Mouse (Mus musculus) adrenal gland, adult 8-10 months (tissue): ENCODE data around the gene Hk1. TPM values are rescaled to one million over a fixed set of nuclear protein-coding genes. Genes with fewer than 3 reads are reported as not detected.
A peak's percentile ranks its signal among the peaks of the same experiment; 100 is the strongest.
"Not testable (repeated sequence)": the region's sequence is repeated elsewhere in the genome, so short reads cannot be mapped to it uniquely, and the experiment has no call there.

Experiments used
- DNase-seq: peaks from one replicate; pipeline ENCODE4 v3.0.0; 2022
- total RNA-seq, 4 experiments: library from RNA; stranded (reverse); gene quantifications; 2 replicates each; pipeline ENCODE4 v1.2.4; 2022

Hk1 gene
- total RNA-seq, 4 experiments from 2014 or later: 32.4 to 53.5 (median 42.9) TPM

DNA sequence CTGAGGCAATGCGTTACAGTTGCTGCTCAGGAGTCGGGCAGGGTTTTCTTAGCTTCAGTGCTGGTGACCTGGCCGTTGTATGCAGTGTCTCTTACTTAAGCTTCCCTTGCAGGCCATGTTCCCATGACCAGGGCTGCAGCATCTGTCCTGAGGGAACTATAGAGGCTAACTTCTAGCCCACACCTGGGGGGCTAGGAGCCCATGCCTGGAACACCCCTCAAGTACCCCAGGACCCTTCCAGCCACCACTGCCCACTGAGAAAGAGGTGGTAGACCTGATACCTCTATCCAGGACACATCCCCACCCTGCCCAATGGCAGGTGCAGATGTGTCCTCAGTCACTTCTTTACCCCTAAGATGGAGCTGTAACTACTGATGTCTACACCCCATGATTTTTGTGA is 38.7 kb downstream of the Hk1 start:
- DNase-seq: no peak

DNA sequence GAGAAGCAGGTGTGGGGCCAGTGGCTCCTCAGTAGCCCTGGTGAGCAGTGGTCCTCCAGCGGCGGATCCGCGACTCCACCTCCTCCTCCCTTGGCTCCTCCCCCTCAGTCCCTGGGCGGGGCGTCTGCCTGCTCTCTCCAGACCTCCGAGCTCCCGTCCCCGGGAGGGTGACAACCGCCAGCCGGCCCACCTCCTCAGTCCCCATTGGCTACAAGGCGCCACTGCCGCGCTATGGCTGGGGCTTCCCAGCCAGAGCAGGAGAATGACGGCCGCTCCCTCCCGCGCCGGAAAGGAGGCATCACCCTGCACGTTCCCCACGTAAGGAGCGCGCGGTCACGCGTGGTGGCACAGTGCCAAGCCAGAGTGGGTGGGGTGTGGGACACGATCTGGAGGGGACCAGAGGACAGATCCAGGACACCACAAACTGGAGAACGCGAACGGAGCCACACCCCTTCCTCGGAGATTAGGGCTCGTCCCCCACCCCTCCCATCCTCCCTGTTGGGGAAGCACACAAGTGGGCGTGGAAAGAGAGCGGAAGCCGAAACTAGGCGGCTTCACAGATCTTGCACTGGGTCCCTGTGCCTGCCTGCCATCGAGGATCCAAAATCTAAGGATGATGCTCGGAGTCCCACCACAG is 39.5 kb downstream of the Hk1 start:
- DNase-seq: peak; percentile 97

DNA sequence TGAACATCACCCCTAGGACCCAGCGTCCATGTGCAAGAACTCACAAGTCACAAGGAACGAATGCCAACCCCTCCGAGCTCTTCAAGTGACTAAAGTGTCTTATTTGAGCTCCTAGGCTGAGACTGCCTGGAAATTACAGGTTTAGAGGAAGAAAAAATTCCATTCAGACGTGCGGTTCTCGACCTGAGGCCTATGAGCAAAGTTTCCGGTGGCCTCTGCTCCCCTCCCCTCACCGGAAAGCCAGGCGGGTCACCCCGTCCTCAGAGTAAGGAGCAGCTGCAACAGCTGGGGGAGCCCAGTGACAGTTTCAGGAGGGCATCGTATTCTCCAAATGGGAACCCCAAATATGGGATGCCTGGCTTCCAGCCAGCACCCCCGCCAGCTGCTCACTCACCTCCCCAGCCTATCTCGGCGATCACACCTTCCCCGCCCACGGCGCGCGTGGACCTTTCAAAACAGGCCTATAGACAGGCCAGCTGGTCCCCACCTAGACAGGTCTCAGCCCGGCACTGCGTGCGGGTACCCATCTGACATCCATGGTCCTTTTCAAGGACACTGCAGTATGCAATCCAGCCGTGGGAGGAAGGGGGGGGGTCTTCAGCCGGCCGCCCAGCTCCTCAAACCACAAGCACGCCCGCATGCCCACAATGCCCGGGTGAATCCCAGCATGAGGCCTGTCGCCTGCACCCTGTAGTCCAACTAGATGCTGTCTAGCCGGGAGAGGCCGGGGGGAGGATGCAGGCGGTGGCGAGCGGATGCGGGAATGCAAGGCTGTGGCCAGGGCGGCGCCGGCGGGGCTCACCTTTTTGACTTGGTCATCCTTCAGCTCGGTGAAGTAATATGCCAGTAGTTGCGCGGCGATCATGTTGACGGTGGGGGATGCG is 40.3 kb downstream of the Hk1 start:
- DNase-seq: peak; percentile 37

DNA sequence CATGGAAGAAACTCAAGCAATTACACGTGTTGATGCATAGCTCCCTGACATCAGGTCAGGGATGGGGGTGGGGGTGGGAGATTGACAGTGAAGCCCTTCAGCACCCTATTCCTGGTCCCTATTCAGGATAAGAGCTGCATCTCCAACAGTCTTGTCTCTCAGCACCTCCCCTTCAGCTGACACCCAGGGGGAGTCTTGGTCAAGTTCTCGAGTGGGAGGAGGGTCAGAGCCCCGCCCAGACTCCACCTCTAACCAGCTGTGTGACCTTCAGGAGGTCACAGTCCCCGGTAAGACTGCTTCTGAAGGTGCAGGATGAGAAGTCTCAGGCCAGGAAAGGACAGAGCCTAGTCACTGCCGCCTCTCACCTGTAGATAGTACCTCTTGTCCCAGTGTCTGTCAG is 41.1 kb downstream of the Hk1 start:
- no peak for DNase-seq

DNA sequence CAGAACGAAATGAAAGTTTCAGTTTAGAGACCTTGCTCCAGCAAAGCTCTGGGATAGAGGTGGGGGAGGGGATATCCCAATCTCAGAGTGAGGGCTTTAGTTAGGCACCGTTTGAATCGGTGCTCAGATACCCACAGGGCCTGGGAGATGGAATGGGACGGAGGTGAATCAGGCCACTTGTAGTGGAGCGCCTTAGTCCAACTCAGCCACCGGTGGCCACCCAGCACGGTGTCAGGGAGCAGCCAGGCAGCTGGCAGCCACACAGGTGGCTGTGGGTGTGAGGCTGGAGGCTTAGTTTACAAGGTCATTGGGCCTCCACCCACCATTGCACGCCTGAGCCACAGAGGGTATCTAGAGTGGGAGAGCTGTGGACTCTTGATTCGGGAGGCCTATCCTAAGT is 41.5 kb downstream of the Hk1 start:
- no peak for DNase-seq

DNA sequence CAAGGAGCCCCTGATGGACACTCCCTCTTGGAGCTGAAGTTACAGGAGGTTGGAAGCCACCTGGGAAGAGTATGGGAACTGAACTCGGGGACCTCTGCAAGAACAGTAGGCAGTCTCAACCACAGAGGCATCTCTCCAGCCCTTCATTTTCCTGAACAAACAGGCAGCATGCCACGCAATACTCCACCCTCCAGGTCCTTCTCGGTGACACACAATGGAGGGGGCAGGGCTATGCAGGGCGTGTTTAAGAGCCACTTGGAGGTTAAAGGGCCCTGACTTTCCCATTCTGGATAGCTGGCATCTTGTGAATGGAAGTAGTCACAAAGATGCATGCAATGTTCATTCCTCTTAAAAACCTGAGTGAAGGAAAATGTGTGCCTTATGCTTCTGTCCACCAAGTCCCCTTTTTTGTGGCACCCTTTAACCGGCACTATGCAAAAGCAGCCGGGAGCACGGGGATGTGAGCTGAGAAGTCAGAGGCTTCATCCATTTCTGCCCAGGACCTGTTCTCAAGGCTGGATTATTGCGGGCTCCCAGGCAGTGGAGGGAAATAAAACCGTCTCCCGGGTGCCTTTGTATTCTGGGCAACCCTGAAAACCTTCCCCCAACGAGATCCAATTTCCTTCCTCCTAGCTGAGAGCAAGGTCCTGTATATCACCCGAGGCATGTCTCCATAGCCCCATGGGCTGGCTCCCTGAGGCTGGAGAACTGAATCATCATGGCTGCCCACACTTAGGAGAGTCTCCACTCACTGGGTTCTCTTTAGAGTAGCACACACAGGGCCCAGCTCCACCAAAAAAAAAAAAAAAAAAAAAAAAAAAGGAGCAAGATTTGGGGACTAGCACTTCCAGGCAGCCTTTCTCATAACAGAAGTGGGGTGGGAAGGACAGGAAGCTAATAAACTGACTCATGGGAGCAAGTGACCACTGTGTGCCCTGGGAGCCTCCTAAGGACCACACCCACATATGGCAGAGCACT is 42.8 kb downstream of the Hk1 start:
- no peak for DNase-seq

DNA sequence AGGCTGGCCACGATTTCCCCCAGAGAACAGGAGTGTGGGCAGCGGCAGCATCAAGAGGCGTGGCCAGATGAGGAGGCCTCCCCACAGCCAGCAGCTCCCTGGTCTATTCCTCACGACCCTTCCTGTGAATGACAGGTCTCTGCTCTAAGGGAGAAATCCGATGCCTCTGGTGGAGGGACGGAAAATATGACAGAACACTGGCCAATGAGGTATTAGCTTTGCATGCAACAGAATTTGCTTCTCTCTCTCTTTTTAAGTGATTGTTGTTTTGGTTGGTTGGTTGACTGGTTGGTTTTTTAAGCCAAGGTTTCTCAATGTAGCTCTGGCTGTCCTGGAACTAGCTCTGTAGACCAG is 44.3 kb downstream of the Hk1 start:
- DNase-seq: no peak

DNA sequence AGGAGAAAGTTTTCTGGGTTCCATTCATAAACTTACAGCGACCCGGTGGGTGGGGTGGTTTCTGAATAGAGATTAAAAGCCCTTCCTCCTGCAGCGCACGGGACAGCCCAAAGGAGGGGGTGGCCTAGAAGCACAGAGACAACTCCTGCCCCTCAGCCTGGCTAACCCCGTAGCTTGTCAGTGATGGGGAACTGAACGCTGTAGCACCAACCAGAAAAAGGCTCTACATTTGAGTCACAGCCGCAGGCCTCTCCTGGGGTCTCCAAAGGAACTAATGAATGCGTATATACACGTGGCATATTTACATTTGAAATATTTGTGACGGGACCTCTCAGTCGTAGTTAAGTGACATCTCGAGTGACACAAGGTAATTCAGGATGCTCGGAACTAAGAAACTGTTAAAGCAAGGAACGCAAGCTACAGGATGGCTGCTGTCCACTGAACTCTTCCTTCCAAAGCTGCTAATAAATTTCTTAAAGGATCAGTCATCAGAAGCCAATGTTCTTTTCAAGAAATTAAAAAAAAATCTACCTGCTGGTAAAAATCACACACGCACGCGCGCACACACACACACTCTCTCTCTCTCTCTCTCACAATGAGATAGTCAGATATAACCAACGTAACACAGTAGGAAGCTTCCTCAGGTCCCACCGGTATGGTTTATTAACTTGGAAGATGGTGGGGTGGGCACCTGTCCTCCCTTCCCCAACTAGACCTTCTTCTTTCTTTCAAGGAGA is 44.9 kb downstream of the Hk1 start:
- no peak for DNase-seq

DNA sequence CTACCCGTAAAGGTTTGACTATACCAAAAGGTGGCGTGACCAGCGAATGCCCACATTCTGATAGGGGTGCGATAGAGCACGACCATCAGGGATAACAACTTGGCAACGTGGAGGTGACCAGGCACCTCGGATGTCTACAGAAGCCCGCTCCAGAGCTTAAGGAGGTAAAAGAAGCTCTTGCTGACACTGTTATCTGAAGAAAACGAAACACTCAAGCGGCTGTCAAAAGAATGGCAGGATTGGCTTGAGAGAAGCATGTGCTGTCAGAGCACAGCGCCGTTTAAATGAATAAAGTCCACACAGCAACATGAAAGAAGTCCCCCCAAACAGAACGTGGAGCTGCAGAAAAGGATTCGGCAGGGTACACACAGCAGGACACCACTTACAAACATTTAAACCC is 46.4 kb downstream of the Hk1 start:
- DNase-seq: no peak

DNA sequence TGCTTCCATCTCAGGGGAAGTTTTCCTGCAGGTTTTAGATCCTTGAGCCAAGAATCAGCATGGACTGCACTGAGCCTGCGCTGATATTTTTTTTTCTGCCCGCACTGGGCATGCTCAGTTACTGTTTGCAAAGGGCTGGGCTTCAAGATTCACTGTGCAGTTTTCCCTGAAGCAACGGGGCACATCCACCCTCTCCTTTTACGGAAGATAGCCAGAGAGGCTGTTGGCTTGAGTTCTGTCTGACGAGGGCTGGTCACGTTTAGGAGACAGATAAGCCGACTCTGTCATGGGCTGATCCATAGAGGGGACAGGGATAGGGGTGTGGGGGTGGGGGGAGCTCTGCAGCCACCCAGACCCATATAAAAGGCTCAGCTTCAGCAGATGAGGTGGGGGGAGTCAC is 47.2 kb downstream of the Hk1 start:
- DNase-seq: no peak

DNA sequence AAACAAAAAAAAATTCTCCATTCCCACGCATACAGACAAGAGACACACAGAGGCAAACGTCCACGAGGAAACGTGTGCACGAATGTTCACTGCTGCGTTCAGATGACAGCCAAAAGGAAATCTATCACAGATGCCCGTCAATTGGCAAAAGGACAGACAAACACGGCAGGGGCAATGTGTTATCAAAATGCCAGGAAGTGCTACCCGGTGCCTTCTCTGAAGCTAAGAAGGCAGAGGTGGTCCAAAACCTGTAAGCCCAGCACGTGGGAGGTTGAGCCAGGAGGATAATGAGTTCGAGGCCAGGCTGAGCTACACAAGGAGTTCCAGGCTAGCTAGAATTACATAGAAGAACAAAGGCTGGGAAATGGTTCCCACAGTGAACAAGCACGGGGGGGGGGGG is 47.9 kb downstream of the Hk1 start:
- no peak for DNase-seq

DNA sequence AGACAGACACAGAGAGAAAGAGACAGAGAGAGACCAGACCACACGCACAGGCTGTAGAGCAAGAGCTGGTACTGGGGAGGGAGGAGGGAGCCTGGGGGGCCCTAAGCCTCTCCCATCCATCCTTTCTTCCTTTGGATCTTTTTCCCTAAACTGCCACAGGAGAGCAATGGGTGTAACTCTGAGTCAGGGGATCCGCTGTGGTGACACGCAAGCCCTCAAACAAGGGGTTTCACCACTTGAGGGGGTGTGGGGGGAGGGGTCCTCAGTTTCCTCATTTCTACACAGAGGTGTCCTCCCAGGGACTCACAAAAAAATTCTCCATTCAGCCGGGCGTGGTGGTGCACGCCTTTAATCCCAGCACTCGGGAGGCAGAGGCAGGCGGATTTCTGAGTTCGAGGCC is 48.4 kb downstream of the Hk1 start:
- no peak for DNase-seq

DNA sequence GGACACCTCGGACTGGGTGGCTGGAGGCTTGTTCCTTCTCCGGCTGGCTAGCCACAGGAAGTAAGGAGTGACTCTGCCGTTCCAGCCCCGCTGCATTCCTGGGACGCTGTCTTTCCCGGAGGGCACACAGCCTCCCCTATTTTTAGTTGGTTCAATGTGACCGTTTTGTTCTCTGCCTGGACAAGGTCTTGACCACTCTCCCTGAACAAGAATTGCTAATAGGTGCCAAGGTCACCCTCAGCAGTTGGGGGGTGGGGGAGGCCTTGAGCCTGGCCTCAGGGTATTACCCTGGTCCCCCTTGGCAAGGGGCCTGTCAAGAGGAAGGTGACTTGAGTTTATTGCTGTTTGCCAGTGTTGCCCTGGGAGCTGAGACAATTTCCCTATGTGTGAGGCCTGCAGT is 49.9 kb downstream of the Hk1 start:
- DNase-seq: no peak

DNA sequence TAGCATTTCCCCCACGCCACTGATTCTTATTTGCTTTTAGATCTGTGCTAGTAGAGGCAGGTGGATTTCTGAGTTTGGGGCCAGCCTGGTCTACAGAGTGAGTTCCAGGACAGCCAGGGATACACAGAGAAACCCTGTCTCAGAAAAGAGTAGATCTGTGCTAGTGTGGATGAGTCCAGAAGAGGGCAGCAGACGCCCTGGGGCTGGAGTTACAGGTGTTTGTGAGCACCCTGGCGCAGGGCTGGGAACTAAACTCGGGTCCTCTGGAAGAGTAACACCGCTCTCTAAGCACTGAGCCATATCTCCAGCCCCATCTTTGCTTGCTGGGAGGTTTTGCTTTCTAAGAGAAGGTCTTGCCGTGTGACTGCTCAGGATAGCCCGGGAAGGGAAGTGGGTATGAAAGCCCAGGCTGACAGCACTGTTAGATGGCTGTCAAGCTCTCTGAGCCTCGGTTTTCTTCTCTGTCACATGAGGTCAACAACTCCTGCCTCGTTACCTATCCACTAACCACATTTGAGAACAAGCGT is 50.8 kb downstream of the Hk1 start:
- no peak for DNase-seq

DNA sequence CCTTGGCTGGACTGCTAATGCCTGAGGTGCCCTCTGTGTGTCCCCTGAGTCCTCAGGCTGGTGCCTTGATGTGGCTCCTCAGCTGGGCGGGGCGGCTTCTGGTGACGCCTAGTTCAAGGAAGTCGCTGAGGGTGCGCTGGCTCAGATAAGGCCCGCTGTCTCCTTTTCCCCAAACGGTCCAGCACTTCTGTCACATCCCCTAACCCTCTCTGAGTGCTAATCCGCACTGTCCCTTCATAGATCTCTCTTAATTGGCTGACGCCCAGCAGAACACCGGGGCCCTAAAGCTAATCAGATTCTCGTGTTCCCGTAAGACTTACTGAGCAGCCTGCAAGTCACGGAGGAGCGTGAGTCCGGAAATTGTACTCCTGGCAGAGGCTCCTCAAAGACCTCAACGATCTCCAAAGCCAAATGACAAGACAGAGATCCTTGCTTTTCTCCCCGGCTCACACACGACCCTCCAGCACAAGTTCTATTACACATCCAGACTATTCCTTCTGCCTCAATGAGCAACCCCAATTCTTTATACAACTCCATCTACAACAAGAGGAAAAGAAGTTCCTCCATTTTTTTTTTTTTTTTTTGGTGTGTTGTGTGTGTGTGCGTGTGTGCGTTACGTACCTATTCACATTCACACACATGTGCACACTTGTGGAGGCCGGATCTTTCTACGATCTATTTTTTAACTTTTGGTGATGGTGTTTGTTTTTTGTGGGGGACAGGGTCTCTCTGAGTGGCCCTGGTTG is 52.0 kb downstream of the Hk1 start:
- DNase-seq: no peak

DNA sequence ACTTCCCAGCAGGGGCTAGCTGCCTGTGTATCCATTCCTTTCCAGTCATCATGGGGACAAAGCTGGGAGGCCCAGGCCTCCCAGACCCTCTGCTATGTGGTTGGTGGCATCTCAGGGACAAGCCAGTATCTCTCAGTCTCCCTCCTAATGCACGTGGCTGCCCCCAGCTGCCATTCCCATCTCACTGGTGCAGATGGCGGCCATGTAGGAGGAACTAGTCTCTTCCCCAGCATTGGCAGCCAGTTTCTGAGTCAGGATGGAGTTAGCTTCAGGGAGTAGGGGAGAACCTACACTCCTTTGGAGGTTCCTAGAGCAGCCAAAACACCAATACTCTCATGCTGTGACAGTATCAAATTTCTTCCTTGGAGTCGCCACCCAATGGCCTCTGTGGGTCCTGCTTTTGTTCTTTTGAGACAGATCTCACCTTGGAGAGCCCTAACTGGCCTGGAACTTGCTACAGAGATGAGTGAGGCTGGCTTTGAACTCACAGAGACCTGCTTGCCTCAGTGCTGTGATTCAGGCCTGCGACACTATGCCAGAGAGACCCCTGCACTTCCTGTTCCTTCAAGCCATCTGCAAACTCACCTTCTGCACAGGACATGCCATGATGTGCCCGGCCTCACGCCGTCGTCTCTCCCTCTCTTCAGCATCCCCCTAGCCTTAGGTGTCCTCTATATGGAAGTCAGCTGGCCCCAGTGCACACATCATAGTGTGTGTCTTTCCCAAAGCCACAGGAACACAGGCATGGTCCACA is 52.7 kb downstream of the Hk1 start:
- DNase-seq: no peak

DNA sequence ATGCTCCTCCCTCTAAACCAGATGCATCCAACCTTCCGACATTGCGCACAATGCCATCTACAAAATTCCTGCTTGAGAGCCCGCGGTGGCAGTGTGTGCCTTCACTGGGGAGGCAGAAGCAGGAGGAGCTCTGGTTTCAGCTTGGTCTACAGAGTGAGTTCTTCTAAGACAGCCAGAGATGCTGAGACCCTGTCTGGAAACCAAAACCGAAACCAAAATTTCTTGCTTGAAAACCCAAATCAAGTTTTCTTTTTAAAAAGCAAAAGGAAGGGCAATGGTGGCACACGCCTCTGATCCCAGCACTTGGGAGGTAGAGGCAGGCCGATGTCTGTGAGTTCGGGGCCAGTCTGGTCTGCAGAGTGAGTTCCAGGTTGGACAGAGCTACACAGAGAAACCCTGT is 53.7 kb downstream of the Hk1 start:
- no peak for DNase-seq

DNA sequence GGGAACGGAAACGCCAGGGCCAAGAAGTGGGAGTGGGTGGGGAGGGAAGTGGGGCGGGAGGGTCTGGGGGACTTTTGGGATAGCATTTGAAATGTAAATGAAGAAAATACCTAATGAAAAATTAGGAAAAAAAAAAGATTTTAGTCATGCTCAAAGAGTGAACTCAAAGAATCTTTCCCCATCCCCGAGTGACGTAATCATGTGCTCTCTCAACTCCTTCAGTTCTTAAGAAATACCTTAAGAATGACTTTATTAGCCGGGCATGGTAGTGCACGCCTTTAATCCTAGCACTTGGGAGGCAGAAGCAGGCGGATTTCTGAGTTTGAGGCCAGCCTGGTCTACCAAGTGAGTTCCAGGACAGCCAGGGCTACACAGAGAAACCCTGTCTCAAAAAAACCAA is 56.9 kb downstream of the Hk1 start:
- not testable (repeated sequence) for DNase-seq

DNA sequence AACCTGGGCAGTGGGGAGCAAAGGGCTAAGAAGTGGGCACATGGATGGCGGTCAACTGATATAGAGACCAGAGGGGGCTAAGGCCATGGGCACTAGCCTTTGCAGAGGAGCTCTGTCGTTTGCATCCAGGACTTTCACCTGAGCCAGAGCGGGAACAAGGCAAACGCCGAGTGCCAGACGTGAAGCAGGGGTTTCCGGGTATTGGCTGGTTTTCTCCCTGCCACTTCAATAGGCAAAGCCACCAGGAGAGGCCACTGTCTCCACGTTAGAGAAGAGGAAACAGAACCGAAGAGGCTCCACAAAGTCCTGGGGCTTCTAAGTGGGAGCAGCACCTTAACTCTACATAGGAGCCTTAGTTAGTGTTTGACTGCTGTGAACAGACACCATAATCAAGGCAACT is 58.3 kb downstream of the Hk1 start:
- DNase-seq: no peak

DNA sequence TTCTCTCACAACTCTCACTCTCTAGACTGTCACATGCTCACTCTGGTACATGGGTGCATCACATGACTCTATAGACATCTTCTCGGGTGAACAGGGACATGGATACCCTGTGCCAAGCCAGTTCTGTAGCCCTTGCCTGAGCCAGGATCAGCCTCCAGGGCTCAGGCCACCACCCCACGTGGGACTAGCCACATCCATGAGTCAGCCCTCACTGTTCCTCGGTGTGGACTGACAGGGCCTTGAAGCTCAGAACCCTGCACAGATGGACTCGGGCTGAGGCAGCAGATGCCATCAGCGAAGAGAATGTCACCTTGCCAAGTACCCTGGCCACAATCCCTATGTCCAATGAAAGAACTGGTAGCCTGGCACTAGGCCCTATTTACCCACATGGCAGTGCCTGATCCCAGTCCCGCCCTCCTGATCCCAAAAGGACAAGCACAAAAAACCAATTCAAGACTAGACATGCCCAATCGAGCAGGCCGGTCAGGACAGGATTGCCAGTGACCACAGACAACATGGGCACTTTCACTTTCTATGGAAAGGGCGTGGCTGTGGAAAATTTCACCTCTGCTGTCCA is 59.2 kb downstream of the Hk1 start:
- DNase-seq: peak; percentile 64
